Mouse (Mus musculus) left cerebral cortex, adult 9 months (tissue): ENCODE results near the gene Tnfrsf18.

Experiments
- DNase-seq, 2 experiments: peaks; one replicate each; pipeline ENCODE4 v3.0.0; 2022; ENCODE audit warnings: low spot score in 2 of 2

The Tnfrsf18 gene

DNA sequence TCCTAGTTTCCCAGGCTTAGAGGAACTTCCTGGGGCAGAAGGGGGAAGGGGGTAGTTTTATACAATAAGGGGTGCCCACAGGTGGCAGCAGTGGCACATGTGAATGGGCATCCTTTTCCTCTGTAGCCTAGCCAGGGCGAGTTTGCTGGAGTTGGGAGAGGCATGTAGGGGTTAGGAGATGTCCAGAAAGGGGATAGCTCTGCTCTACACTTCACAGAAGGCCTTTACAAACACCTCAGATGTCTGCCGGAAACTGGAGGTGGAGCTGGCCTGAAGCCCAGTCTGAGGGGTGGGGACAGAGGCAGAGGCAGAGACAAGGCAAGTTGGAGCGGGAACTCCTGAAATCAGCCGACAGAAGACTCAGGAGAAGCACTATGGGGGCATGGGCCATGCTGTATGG, at the start of gene Tnfrsf18:
TSS of gene Tnfrsf18 (plus strand) at position 152 of the 400 bp plus-strand sequence.
- peak in 1 of 2 experiments; percentile 69 for DNase-seq

DNA sequence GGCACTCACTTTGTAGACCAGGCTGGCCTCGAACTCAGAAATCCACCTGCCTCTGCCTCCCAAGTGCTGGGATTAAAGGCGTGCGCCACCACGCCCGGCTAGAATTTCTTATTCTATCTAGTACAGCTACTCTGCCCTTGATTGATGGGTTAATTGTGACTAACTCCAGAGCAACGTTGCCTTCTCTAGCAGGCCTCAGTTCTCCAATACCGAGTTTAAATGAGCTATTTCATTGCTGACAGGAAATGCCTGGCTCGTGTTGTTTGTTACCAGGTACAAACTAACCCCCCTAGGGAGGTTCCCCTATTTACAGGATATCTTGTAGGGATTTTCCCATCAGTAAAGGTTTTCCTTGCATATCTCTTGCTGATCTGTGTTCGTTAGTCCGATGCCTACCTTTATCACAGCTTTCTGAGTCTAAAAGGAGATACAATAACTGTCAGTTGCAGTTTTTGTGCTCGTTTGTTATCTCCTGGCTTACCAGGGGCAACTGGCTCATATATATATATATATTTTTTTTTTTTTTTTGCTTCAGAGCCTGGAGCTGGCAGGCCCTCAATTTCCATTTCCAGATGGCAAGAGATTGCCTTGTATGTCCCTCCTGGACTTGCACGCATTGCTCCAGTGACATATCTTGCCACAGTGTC, 44.4 kb upstream of the Tnfrsf18 start:
- no peak for DNase-seq

DNA sequence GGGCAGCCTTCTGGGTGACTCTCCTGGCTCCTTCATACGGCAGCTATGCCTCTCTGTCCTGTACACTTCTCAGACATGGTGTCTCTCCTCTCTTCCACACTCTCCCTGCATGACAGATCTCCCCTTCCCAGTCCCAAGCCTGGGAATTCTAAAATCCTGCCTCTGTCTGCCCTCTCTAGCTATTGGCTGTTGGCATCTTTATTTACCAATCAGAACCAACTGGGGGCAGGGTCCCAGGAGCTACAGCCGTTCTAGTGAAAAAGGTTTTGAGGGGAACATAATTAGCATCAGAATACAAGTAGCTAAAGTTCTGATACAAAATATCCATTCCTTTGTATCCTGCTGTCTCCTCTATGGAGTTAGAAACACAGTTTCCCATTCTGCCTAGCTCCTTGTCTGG, 42.2 kb upstream of the Tnfrsf18 start:
- no peak for DNase-seq

DNA sequence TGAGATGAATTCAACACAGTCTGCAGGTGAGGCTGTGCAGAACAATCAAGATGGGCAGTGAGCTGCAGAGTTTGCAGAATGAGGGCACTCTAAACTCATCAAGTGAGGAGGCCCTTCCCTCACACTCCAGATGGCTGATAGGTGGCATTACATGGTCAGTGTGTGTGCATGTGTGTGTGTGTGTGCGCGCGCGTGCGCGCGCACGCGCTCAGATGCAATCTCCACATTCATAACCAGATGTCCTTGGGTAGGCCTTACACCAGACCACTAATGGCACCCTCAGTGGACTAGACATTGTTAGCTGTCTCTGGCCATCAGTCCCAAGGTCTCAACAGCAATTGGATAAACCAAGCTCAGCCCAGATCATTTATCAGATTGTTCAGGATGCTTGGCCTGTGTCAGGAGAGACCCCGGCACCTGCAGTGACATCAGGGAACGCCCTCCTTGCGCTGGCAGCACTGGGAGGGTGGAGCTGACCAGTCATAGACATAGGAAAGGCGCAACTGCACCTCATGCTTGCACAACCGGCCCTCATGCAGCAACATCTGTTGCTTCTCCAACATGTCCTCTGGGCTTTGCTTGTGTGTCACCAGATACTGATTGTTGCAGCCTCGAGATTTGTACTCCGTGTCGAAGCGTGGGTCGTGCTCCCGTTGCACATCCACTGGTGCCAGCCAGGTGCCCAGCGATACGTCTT, 34.6 kb upstream of the Tnfrsf18 start:
- DNase-seq, result no peak

DNA sequence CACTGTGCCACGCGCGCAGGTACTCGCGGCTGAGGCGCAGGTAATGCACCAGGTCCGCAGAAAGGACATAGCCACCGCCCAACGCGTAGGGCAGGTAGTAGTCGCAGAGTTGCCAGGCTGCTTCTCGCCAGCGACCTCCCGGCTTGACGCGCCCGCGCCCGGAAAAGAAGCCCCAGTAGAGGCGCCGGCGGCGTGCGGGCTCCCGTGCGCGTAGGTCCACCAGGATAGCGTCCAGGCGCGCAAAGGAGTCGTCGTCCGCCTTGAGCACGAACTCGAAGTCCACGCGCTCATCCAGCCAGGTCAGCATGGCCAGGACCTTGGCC, 34.1 kb upstream of the Tnfrsf18 start:
- no peak for DNase-seq

DNA sequence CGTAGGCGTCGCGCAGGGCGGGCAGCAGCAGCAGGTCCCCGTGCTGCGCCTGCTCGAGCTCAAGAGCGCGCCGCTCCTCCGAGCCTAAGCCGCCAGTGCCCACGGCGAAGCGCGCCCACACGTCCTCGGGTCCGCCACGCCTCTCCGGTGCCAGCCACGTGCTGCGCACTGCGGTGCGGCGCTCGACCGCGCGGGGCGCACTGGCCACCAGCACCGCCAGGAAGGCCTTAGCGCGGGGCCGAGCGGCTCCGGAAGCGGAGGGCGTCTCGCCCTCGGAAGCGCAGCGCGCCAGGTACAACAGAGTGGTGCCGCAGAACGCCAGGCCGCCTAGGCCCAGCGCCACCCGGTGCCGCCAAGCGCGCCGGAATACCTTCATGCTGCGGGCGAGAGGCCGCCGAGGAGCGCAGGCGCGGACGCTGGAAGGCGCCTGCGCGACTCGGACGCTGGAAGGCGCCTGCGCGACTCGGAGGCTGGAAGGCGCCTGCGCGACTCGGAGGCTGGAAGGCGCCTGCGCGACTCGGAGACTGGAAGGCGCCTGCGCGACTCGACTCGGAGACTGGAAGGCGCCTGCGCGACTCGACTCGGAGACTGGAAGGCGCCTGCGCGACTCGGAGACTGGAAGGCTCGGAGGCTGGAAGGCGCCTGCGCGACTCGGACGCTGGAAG, 33.6 kb upstream of the Tnfrsf18 start, which contains the start of the genes B3galt6 and Sdf4:
TSS of gene B3galt6 (minus strand) at position 409 of the 665 bp plus-strand sequence.
TSS of gene Sdf4 (plus strand) at position 632 of the 665 bp plus-strand sequence.
- peak; percentile 76 to 88 for DNase-seq

DNA sequence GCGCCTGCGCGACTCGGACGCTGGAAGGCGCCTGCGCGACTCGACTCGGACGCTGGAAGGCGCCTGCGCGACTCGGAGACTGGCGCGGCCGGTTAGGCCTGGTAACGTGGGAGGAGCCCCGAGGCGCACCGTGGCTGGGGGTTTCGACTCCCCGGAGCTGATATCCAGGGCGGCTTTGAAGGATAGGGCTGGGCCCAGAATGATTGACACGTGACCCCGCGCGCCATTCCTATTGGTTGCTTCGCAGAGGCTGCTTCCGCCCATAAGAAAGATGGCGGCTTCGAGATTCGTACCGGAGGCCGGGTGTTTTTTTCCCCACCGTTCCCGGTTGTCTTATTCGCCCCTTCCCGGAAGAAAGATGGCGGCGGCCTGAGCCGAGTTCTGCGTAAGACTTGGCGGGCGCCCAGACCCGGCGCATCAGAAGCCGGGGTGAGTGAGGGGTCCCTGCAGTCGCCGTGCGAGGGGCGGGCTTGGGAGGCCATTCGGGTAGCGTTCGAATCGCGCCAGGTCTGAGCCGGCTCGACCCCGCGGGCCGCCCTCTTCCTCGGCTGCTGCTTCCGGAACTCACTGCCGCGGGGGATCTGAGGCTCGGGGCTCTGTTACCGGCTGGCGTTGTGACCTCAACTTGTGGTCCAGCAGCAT, 32.9 kb upstream of the Tnfrsf18 start:
- peak; percentile 94 to 98 for DNase-seq

DNA sequence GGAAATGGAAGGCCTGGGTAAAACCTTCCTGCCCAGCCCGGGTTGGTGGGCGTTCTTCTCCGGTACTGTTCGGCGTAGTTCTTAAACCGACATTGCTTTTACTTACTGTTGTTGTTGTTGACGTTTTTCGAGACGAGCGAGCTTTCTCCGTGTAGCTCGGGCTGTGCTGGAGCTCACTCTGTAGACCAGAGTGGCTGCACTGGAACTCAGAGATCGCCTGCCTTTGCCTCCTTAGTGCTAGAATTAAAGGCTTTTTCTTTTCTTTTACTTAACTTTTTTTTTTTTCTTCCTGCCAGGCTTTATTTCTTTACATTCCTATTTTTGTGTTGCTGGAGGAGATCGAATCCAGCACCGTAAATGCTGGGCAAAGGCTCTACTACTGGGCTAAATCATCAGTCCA, 32.4 kb upstream of the Tnfrsf18 start:
- DNase-seq, result no peak

DNA sequence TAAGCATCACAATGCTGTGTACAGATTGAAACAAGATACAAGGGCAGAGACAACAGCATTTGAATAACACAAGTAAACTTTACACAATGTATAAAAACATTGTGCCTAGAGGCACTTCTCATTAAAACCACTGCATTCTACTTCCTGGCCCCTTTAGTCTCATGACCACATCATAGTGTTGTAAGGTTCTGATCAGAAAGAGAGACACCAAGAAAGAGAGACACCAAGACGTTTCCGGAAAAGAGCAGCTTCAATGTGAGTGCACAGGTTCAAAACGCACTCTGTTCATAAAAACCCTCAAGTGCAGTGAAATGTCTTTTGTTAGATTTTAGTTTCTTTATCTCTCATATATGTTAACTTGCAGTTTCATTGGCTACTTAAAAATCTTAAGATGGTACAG, 21.9 kb upstream of the Tnfrsf18 start:
- no peak for DNase-seq

DNA sequence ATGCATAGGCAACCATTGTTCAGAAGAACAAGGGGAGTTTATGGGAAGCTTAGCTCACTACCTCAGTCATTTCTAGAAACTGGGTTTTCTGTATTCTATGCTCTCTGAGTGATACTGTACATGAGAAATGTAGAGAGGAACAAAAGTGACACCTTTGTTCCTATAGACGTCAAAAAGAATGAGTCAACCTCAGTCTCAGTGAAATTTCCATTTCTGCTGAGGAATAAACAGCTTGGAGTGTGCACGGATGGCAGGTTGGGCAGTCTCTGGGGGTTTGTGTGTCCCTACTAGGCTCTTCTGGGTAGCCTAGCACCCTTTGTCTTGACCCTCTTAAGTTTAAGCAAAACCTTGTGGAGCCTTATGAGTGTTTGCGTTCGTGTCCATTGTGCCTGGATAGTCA, 17.6 kb upstream of the Tnfrsf18 start:
- no peak for DNase-seq

DNA sequence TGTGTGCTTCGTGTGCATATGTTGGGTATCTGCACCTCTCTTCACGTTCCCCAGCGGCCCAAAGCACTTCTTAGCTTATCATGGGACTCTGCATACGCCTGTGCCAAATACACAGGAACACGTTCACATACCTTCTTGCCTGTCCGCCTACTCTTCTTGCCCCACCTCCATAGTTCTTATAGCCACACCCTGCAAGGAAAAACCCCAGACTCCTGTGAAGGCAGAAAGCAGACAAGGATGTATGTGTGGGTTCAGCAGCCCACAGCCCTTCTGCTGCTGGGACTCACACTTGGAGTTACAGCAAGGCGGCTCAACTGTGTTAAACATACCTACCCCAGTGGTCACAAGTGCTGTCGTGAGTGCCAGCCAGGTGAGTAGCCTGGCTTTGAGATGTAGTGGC, 12.3 kb upstream of the Tnfrsf18 start, which contains the start of gene Tnfrsf4:
TSS of gene Tnfrsf4 (plus strand) at position 207 of the 400 bp plus-strand sequence.
- DNase-seq, result peak in 1 of 2 experiments; percentile 63

DNA sequence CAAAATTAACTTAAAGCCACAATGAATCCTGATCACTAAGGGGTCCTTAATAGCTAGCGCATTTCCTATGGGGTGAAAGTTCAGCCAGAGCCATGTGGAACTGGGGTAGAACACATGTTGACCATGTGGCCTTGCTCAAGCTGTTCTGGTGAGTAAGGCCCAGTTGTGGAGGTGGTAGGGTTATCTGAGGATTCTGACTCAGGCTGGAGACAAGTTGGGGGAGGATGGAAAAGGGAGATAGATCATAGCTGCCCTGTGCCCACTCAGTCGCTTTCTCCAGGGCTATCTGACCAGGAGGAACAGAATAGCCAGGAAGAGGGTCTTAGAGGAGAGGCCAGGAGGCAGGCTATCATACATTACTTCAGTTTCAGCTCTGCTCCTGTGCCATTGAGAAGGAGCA, 11.5 kb upstream of the Tnfrsf18 start:
- DNase-seq, result no peak

DNA sequence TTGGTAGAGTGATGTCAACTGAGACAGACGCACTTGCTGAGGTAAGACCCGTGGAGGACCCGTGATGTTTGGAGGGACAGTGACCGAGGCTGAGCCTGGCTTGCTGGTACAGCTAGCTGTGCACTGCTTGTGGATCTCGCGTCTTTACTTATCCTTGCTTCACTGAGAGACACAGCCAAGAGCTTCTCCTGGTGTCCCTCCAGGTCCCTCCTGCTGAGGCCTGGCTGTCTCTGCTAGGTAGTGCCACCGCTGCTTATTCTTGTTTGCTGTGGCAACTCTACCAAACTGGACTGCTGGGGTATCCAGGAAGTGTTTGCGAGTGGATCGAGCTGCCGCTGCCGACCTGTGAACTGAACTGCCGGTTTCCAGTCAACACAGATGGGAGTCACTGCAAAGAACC, 6.2 kb upstream of the Tnfrsf18 start:
- no peak for DNase-seq

DNA sequence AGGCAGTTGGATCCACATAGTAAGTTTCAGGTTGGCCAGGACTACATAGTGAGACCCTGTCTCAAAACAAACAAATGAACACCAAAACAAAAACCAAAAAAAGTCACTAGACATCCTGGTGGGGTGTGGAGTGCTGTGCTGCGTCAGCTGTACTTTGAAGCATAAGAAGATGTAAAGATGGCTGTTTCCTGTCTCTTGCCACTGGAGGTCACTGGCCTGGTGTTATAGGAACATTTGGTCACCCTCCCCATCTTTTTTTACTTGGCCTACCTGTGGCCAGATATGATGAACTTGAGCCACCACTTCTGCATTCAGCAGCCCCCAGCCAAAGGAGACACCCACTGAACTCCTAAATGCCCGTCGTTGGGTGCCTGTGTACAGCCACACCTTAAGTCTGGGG, 4.6 kb upstream of the Tnfrsf18 start:
- DNase-seq, result no peak

DNA sequence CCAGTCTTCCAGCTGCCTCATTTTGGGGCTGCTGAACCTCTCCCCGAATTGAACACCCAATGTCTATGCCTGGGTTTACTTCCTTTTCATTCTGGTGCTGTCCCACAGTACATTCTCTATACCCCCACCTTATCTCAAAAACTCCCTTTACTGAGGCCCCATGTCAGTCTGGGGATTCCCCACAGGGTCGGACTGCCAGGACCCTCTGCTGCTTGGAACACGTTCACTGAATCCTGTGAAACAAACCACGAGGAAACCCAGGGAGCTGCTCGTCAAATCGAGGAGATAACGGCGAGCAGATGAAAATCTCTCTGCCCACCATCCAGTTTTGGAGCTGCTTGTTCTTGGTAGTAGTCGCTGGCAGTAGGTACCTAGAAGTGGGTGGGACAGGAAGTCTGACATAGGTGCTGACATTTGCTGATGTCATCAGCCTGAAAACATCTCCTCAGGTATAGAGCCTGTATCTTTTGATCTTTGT, 4.0 kb upstream of the Tnfrsf18 start:
- no peak for DNase-seq

DNA sequence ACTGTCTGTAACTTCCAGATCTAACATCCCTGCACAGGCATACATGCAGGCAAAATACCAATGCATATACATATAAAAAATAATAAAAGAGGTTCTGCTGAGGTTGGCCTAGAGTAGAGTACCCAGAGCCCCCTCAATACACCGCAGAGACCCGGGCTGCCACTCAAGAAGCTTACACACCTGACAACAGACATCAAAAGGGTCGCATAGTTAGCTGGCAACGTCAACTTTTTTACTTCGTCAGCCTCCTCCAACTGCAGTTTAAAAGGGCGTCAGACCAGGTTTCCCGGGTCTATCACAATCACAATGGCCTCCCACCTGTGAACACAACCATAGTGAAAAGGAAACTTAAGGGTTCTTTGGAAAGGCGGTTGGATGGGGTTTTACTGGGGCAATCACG, 2.4 kb upstream of the Tnfrsf18 start:
- DNase-seq, result no peak

DNA sequence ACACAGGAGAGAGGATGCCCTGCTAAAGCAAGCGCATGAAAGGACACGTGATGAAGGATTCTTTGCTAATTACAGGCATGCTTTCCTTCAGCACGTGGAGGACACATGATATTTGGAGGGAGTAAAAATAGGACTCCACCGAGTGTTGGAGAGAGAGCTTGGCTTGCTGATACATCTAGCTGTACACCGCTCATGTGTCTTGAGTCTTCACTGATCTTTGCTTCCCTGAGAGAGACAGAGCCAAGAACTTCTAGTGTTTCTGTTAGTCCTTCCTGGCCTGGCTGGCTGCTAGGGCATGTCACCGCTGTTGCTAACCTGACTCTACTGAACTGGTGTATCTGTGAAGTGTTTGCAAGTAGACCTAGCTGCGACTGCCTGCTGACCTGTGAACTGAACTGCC, 1.8 kb upstream of the Tnfrsf18 start:
- no peak for DNase-seq

DNA sequence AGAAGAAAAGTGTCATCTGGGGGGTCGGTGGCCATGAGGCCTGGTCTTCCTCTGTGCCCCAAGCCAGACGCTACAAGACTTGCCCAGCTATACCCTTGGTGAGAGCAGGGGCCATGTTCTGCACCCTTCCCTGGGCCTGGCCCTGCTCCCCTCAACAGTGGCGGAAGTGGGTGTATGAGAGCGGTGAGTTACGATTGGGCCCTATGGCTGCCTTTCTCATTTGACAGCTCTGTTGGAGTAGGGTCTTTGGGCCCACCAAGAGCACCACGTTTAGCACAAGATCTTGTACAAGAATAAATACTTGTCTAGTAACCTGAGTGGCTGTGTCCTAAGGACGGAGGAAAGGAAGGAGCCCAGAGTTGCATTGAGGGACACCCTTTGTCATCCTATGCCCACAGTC, 2.6 kb downstream of the Tnfrsf18 start:
- DNase-seq, result no peak

DNA sequence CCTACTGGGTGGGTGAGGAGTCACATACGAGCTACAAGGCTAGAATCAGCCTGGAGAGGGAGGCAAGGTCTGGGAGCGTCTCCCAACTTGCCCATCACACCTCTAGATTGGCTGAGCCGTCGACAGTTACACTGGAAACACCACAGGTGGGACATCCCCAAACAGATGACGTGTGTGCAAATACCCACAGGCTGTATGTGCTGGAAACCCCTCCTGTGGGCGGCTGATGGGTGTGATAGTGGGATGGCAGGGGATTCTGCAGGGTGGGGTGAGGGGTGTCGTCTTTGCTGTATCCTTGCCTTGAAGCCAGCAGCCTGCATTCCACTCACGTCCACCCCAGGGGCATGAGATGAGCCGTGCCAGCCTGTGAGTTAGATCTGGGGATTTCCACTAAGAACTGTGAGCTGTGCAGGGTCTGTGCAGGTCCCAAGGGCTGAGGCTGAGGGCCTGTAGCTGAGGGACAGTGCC, 4.7 kb downstream of the Tnfrsf18 start:
- DNase-seq, result no peak

DNA sequence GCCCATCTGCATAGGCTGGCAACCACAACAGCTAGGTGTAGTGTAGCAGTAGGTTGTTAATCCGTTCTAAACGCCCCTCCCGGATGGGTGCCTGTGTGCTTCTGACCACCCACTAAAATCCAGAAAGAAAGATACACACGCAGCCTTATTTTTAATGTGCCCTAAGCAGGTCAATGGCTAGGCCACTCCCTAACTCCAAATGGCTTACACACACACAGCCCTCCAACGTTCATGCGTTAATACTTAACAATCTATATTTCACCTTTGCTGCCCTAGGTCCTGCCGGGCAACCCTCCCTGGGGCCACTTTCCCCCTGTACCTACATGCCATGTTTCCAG, 5.3 kb downstream of the Tnfrsf18 start:
- no peak for DNase-seq

DNA sequence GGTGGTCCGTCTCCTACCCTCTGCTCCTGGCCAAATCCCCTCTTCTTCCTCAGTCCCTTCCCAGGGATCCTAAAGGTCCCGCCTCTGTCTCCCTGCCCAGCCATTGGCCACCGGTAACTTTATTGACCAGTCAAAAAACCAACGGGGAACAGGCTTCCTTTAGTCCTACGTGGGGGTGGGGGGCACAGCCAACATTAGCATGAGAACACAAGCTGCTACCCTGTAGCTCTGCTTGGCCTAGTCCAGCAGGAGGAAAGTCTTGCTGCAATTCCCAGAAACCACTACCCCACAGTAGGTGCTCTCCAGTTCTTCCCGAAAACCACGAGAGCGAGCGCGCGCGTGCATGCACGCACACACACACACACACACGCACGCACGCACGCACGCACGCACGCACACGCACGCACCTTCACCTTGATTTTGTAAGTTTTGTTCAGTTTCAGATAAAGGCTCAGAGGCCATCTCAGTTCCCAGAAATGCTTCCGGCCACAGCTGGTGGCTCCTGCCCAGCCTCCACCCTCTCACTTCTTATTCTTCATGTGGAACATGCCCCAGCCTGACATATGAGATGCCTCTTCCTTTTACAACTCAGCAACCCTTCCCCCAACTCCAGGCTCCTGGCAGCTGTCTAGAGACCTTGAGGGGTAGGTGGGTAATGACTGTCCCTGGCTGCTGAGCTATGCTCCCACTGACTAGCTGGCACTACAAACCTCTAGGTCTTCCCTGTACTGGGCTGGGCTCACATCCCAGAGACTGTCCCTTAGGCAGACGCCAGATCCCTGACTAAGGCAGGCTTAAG, 5.8 kb downstream of the Tnfrsf18 start:
- peak; percentile 67 to 82 for DNase-seq
